Mouse (Mus musculus) regulatory T cell (primary cell): Measurements from ENCODE around the gene Poll.

ENCODE experiments used
- in situ Hi-C: fragments of 300-600 bp; cut with MboI, MseI; formaldehyde crosslinking; loops from one replicate; pipeline ENCODE4 v1.15.1; 2025; ENCODE audit warnings: high pct_unique_total_duplicates

The Poll gene

GRCm38 (mm10) chr19:45577141-45577750, 16.9 kb upstream of the Poll start:
- in situ Hi-C loops, result no loop called here

GRCm38 (mm10) chr19:45575632-45576001, 15.3 kb upstream of the Poll start:
- in situ Hi-C loops, result no loop called here

DNA sequence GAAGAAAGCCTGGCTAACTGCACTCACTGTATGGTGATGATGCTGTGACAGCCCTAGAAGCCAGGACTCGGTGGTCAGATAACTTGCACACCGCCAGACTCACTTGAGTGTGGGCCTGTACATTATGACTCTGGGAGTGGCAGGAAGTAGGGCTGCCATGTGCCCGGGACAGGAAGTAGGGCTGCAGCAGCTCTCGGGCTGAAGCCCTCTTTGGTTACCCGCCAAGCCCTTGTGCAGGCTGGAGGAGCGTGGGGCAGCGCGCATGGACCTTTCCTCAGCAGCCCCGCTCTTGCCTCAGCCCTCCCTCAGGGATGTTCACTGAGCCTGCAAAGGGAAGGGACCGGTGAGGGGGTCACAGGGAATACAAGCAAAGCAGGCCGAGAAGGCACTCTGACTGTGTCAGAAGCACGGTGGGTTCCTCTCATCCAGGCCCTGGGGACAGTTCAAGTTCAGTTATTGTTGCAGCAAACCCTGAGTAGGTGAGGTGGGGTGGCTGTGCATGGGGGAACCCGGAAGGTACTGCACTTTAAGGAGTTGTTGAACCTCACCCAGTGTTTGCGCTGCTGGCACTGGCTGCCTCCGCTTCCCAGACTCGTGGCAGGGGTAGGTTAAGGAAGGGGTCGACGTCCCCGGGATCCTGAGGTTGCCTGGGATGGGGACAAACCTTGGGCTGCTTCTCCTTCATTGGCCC, 14.8 kb upstream of the Poll start:
- in situ Hi-C loops, result loop anchor here (5.0 kb wide), 1 partner anchor 172 kb away; the partner anchor contains the start of gene Npm3

GRCm38 (mm10) chr19:45574339-45574898, 14.1 kb upstream of the Poll start:
- in situ Hi-C loops, result loop anchor here (5.0 kb wide), 1 partner anchor 173 kb away; the partner anchor contains the start of gene Npm3

DNA sequence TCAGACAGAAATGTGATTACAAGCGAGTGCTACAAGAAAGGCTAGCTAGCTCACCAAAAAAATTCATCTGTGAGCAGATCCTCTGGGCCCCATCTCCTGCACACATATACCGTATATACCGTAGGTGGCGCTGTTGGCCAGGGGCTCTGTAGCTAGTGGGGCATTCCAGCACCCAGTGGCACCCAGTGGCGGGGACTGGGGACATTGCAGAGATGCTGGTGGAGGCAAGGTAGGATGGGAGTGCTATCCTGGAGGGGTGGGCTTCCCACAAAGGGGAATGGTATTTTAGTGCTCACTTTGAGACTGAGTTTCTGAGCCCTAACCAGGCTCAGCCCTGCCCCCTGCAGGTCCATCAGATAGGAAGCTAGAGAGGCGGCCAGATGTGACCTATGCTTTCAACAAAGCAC, 13.5 kb upstream of the Poll start:
- in situ Hi-C loops, result loop anchor here (5.0 kb wide), 1 partner anchor 173 kb away; the partner anchor contains the start of gene Npm3

DNA sequence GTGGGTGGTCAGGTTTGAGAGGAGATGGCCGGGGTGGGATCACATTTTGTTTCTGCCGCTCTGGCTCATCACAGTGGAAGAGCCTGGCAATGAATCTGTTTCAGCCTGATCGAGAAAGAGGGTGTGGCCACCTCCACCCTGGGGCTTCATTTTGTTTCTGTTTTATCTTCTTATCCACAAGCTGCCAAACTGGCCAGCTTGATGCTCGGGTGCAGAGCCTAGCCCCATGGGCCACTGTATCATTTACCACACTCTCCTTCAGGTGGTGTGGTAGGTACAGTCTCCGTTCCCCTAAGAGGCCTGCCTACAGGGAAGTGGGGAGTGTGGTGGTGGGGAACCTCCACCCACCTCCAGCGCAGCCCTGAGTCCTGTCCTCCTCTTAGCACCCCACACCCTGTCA, 12.7 kb upstream of the Poll start:
- in situ Hi-C loops, result loop anchor here (5.0 kb wide), 1 partner anchor 174 kb away; the partner anchor contains the start of gene Npm3

DNA sequence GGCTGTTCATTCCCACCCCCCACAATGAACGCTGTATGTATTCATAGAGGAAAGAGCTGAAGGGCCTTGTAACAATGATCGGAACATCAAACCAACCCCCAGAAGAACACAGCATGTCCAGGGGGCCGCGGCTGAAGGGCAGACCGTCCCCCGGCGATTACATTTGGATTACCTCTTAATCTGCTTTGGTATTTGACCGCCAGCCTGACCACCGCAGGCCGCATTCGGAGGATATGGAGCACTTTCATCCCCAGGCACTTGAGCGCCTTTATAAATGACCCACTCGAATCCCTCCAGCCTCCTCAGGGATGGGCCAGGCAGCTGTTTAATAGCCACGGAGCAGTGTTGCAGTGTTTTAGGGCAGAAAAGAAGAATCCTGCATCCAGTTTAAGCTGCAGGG, 7.0 kb upstream of the Poll start:
- in situ Hi-C loops, result no loop called here

DNA sequence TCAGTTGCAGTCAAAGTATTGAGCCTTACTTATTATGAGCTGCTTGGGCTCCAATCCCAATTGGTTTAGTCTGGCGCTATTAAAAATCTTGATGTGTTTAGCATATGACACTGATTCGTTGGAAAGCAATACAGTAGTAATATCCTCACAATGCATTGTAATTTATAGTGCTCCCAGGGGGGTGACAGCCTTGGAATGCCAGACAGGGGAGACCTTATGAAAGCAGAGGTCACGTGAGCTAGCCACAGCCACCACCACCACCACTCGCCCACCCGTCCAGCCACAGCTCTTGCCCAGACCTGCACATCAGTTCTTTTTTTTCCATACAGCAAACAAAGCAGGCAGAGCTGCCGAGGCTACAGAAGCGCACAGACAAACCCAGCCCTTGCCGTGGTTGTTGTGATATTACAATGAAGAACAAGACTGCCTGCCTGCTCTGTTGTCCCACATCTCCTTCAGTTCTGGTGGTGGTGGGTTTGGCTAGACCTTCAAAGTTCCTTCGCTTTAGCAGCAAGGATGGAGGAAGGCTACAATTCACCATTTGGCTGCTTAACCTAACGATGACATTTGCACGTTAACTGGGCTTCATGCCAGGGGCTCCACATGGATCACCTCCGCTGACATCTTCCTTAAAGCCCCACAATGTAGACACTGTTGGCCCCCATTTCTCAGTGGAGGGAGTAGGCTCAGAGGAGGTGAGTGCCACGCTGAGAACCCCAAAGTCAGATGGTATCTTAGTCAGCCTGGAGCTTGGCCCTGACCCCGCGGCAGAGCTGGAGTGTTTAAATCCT, 5.8 kb upstream of the Poll start:
- in situ Hi-C loops, result no loop called here

DNA sequence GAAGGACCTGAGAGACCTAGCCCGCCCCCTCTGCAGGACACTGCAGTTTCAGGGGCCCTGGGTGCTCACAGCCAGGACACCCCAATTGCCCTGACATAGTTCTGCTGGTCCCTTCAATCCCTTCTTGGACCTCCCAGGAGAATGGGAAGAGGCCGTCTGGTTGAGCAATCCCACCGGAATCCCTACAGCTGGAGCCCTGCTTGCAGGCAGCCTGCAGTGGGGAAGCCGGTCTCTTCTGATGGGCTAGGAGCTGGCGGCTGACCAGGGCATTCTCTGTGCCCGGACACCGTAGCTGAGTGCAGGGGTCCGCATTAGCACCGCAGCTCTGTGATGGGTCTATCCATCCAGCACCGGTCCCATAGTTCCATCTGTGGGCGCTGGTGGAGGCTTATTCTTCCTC, 6.2 kb downstream of the Poll start:
- in situ Hi-C loops, result loop anchor here (5.0 to 10.0 kb wide), 2 partner anchors 102 to 1399 kb away; no protein-coding TSS in a partner anchor

GRCm38 (mm10) chr19:45552187-45552586, 8.1 kb downstream of the Poll start:
- in situ Hi-C loops, result loop anchor here (5.0 to 10.0 kb wide), 2 partner anchors 100 to 1397 kb away; no protein-coding TSS in a partner anchor

DNA sequence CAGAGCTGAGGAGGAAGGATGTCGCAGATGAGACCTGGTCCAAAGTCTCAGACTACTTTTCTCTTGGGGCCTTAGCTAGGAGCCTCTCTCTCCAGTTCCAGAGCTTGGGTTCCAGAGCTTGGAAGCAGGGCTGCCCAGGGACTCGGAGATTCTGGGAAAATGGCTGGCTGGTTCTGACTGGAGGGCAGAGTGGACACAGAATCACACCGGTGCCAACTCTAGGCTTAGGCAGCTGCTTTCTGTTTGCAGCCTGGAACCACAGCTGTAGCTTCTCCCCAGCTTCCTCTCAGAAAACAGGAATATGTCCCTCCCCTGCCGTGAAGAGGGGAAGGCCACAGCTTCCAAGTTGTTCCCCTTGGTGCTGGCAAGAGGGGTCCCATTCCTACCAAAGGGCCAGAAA, 10.4 kb downstream of the Poll start:
- in situ Hi-C loops, result loop anchor here (5.0 to 10.0 kb wide), 3 partner anchors 98 to 1395 kb away; no protein-coding TSS in a partner anchor

GRCm38 (mm10) chr19:45549128-45549915, 11.0 kb downstream of the Poll start:
- in situ Hi-C loops, result loop anchor here (5.0 kb wide), 1 partner anchor 327 kb away; no protein-coding TSS in a partner anchor

DNA sequence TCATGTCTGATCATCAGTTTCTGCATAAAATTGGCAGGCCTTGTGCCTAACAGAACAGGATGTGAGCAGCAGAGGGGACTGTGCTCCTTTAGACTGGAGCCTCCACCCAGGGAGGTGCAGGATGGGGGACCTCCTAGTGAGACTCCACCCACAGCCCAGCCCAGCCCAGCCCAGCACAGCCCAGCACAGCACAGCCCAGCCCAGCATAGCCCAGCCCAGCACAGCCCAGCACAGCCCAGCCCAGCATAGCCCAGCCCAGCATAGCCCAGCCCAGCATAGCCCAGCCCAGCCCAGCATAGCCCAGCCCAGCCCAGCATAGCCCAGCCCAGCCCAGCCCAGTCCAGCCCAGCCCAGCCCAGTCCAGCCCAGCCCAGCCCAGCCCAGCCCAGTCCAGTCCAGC, 12.1 kb downstream of the Poll start:
- in situ Hi-C loops, result loop anchor here (5.0 kb wide), 1 partner anchor 326 kb away; no protein-coding TSS in a partner anchor

GRCm38 (mm10) chr19:45544925-45545321, 15.4 kb downstream of the Poll start:
- in situ Hi-C loops, result loop anchor here (5.0 kb wide), 1 partner anchor 323 kb away; no protein-coding TSS in a partner anchor

- in situ Hi-C loops, result no loop called here
These were observed 16.0 kb downstream of the Poll start for GRCm38 (mm10) chr19:45544152-45544924.

DNA sequence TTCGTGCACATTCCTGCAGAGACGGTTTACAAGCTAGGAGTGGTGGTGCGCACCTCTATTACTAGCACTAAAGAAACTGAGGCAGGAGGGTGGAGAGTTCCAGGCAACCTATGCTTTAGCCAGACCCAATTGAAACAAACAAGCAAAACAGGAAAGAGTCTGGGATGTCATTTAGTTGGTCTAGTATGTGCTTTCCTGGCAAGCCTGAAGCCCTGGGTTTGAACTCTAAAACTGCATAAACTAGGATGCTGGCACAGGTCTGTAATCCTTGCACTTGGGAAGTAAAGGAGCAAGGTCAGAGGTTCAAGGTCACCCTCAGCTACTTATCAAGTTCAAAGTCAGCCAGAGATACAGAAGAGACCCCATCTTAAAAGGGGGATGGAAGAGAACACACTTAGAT, 18.3 kb downstream of the Poll start:
- in situ Hi-C loops, result no loop called here

- in situ Hi-C loops, result no loop called here
These were observed 18.8 kb downstream of the Poll start for GRCm38 (mm10) chr19:45541409-45542041.

DNA sequence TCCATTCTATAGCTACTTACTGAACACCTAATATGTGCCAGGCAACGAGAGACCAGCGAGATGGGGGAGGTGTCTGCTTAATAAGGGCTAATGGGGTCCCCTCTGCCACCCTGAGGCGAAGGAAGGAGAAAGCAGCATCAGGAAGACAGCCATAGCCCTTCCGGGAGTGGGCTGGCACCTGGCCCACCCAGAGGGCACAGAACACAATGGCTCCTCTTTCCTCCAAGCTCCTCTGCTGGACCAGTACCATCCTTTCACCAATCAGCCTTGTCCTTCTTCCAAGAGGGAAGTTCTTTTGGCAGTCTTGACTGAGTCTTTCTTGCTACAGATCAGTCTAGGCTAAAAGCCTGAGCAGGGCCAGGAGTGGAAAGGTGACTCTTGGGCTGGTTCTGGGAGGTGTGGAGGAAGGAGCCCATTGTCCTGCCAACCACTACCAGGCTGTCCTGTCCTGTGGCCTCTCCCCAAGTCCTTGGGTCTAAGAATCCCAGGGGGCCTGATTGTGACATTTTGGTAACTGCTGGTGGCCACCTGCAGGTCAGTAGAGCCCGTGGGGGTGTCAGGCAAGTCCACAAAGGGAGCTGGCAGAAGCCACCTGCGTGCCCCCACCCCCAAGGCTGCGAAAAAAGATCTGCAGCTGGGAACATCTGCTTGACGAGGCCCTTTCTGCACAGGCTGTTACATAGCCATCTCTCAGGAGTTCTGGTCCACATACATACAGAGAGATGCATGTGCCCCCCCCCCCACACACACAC, 19.5 kb downstream of the Poll start:
- in situ Hi-C loops, result no loop called here

DNA sequence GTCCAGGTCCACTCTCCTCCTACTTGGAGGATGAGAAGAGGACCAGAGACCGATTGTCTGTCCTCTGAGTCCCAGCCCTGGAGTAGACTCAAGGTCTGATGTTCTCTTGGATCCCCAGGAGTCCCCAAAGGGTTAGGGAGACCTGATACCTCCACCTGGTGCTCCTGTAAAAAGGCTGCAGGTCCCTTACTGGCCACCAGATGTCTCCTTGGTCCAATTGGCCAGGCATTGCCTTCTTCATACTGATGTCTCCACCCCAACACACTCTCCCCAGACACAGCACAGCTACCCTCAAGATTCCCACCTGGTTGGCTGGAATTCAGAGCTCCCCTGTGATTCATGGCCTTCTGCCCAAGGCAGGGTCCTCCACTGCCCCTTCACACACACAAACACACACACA, 22.8 kb downstream of the Poll start:
- in situ Hi-C loops, result no loop called here
